Mouse (Mus musculus) heart, postnatal 0 days (tissue): ENCODE results near the gene Ldlr. TPM values are rescaled to one million over a fixed set of nuclear protein-coding genes. Genes with fewer than 3 reads are reported as not detected.

Experiments
- ATAC-seq: fragments of 200-750 bp; cut with Nextera tagmentation; 2 replicates; pipeline ENCODE4 v1.8.0; 2017; ENCODE audit warnings: low read depth, moderate number of reproducible peaks, moderate library complexity; ENCODE audit not compliant: insufficient read depth
- DNase-seq: peaks from one replicate; pipeline ENCODE4 v3.0.0-alpha.2; 2016; ENCODE audit warnings: low spot score
- H3K27ac ChIP-seq: fragments of 300-500 bp; sonication (generic); 2 replicates; pipeline ENCODE4 v1.5.1; 2014; ENCODE audit warnings: low read depth, mild to moderate bottlenecking
- H3K27me3 ChIP-seq: fragments of 300-500 bp; sonication (generic); 2 replicates; pipeline ENCODE4 v1.6.1; 2014; ENCODE audit warnings: low read length, mixed read lengths; ENCODE audit not compliant: control insufficient read depth, insufficient read depth
- H3K36me3 ChIP-seq: fragments of 300-500 bp; sonication (generic); replicated peaks from 2 replicates; pipeline ENCODE4 v1.6.1; 2014; ENCODE audit warnings: low read length, mixed read lengths; ENCODE audit not compliant: control insufficient read depth, insufficient read depth
- H3K4me1 ChIP-seq: fragments of 300-500 bp; sonication (generic); 2 replicates; pipeline ENCODE4 v1.6.1; 2014; ENCODE audit warnings: antibody characterized with exemption; ENCODE audit not compliant: control insufficient read depth, insufficient read depth
- H3K4me2 ChIP-seq: fragments of 300-500 bp; sonication (generic); 2 replicates; pipeline ENCODE4 v1.6.1; 2014; ENCODE audit warnings: low read depth, mild to moderate bottlenecking, low read length, moderate library complexity
- H3K4me3 ChIP-seq: fragments of 300-500 bp; sonication (generic); 2 replicates; pipeline ENCODE4 v1.5.1; 2014; ENCODE audit warnings: low read depth, low read length
- H3K9ac ChIP-seq: fragments of 300-500 bp; sonication (generic); replicated peaks from 2 replicates; pipeline ENCODE4 v1.6.1; 2014; ENCODE audit warnings: low read depth, low read length, mixed read lengths
- H3K9me3 ChIP-seq: fragments of 300-500 bp; sonication (generic); replicated peaks from 2 replicates; pipeline ENCODE4 v1.6.1; 2016; ENCODE audit warnings: low read length; ENCODE audit not compliant: control insufficient read depth
- CTCF ChIP-seq: IDR thresholded peaks from 2 replicates; pipeline ENCODE4 v1.5.1; 2016; ENCODE audit warnings: antibody characterized with exemption, control low read depth, low read depth
- EP300 ChIP-seq: IDR thresholded peaks from 2 replicates; pipeline ENCODE4 v1.6.1; 2016; ENCODE audit warnings: antibody characterized with exemption, low read depth
- WGBS: fragments of 180-500 bp; shearing (Covaris S2); extraction: QIAGEN DNeasy Blood & Tissue Kit; methylation state at CpG from one replicate; pipeline ENCODE4 v1.1.7; 2014; 5-methylcytosine and 5-hydroxymethylcytosine counted together
- polyA plus RNA-seq: library from polyadenylated mRNA; unstranded; fragments of >200 nt; fragmentation: Nextera tagmentation; extraction: Ambion mirVana; gene quantifications from 2 replicates; pipeline ENCODE4 v1.2.1, GENCODE M21; 2015
- total RNA-seq: library from RNA; depleted of rRNA; stranded (reverse); fragments of >200 nt; gene quantifications from 2 replicates; pipeline ENCODE4 v1.2.3, GENCODE M21; 2014; ENCODE audit warnings: low replicate concordance

The Ldlr gene
- total and polyA plus RNA-seq, 2 experiments from 2014 or later: 10.9 to 36.8 TPM

- peak; percentile 37; the same call in 1 of the 2 replicates for ATAC-seq
- Histone ChIP-seq H3K9ac (no peak overlapping the region), H3K4me3 (no peak overlapping the region), H3K27me3 (no peaks in the 10 kb centered on the region), H3K4me2 (no peak overlapping the region), H3K27ac (no peak overlapping the region), H3K36me3 (peaks cover 69% of the 10 kb centered on the region), H3K9me3 (no peaks in the 10 kb centered on the region), H3K4me1 (no peaks in the 10 kb centered on the region)
- WGBS: 73% methylated on average over 3 of the region's 3 CpGs
- no peak for DNase-seq
- no peak for TF ChIP-seq EP300
- no peak for TF ChIP-seq CTCF
Measured at GRCm38 (mm10) chr9:21690031-21690430, 33.3 kb upstream of the Ldlr start.

- peak; percentile 21 for DNase-seq
- H3K36me3 ChIP-seq: peaks cover 68% of the 10 kb centered on the region
- WGBS: 20% methylated on average over 2 of the region's 2 CpGs
Measured at GRCm38 (mm10) chr9:21691862-21692261, 31.4 kb upstream of the Ldlr start.

GRCm38 (mm10) chr9:21692491-21692890 lies 30.8 kb upstream of the Ldlr start:
- no peak overlapping the region for H3K4me3 ChIP-seq
- H3K36me3 ChIP-seq: peaks cover 68% of the 10 kb centered on the region
- 97% methylated on average over 4 of the region's 4 CpGs for WGBS
- no peak overlapping the region for H3K27ac ChIP-seq
- no peak overlapping the region for H3K9ac ChIP-seq
- TF ChIP-seq CTCF (no peak), EP300 (no peak)
- no peak for ATAC-seq
- no peaks in the 10 kb centered on the region for H3K9me3 ChIP-seq
- no peaks in the 10 kb centered on the region for H3K27me3 ChIP-seq
- no peak for DNase-seq
- H3K4me1 ChIP-seq: no peaks in the 10 kb centered on the region
- no peak overlapping the region for H3K4me2 ChIP-seq

More at GRCm38 (mm10) chr9:21691862-21692261, 31.4 kb upstream of the Ldlr start:
- Histone ChIP-seq H3K4me3 (no peak overlapping the region), H3K4me2 (no peak overlapping the region), H3K27me3 (no peaks in the 10 kb centered on the region), H3K27ac (no peak overlapping the region), H3K9ac (no peak overlapping the region), H3K4me1 (no peaks in the 10 kb centered on the region), H3K9me3 (no peaks in the 10 kb centered on the region)
- ATAC-seq: peak; percentile 55
- TF ChIP-seq CTCF: peak; percentile 45
- TF ChIP-seq EP300: no peak

- no peak overlapping the region for H3K4me3 ChIP-seq
- no peak for TF ChIP-seq CTCF
- TF ChIP-seq EP300: no peak
- H3K9me3 ChIP-seq: no peaks in the 10 kb centered on the region
- ATAC-seq (no peak), DNase-seq (no peak)
- no peak overlapping the region for H3K9ac ChIP-seq
- no peaks in the 10 kb centered on the region for H3K27me3 ChIP-seq
- no peak overlapping the region for H3K27ac ChIP-seq
- H3K4me2 ChIP-seq: no peak overlapping the region
- H3K36me3 ChIP-seq: peaks cover 67% of the 10 kb centered on the region
- no peaks in the 10 kb centered on the region for H3K4me1 ChIP-seq
Measured at GRCm38 (mm10) chr9:21694071-21694470, 29.2 kb upstream of the Ldlr start.

- 79% methylated on average over 5 of the region's 5 CpGs for WGBS
- H3K4me3 ChIP-seq: no peak overlapping the region
- no peaks in the 10 kb centered on the region for H3K4me1 ChIP-seq
- H3K9me3 ChIP-seq: no peaks in the 10 kb centered on the region
- H3K36me3 ChIP-seq: peaks cover 76% of the 10 kb centered on the region
- no peak overlapping the region for H3K27ac ChIP-seq
- no peaks in the 10 kb centered on the region for H3K27me3 ChIP-seq
- H3K9ac ChIP-seq: no peak overlapping the region
- no peak for TF ChIP-seq EP300
- no peak for TF ChIP-seq CTCF
- ATAC-seq (no peak), DNase-seq (no peak)
- no peak overlapping the region for H3K4me2 ChIP-seq
Measured at GRCm38 (mm10) chr9:21695229-21695792, 28.0 kb upstream of the Ldlr start.

GRCm38 (mm10) chr9:21697121-21697520 lies 26.2 kb upstream of the Ldlr start:
- Histone ChIP-seq H3K4me1 (no peaks in the 10 kb centered on the region), H3K4me3 (no peak overlapping the region), H3K36me3 (peaks cover 82% of the 10 kb centered on the region), H3K9ac (no peak overlapping the region), H3K27me3 (no peaks in the 10 kb centered on the region), H3K9me3 (no peaks in the 10 kb centered on the region), H3K4me2 (no peak overlapping the region), H3K27ac (no peak overlapping the region)
- ATAC-seq (no peak), DNase-seq (no peak)
- WGBS: 74% methylated on average over 6 of the region's 6 CpGs
- TF ChIP-seq CTCF (no peak), EP300 (no peak)
